Mouse (Mus musculus): ENCODE results near the gene Dhrs1. TPM values are rescaled to one million over a fixed set of nuclear protein-coding genes. Genes with fewer than 3 reads are reported as not detected.

The Dhrs1 gene
- polyA plus RNA-seq, 1 experiment, result 24.4 TPM

- Histone ChIP-seq H3K4me3 (replicated peaks; ENCODE audit: control insufficient read depth, low read depth, low read length) (no peak overlapping the region), H3K4me1 (ENCODE audit: control insufficient read depth, insufficient read depth, low read length) (peaks cover 5% of the 10 kb centered on the region; the same call in 1 of the 2 replicates), H3K27ac (ENCODE audit: control insufficient read depth, insufficient read depth, low read depth, low read length, poor library complexity) (peak overlapping the region; percentile 61; the same call in 1 of the 2 replicates)
- TF ChIP-seq POLR2A (IDR thresholded peaks at IDR 0.05; ENCODE audit: borderline replicate concordance, control insufficient read depth, low read depth, low read length) (no peak), CTCF (IDR thresholded peaks at IDR 0.05; ENCODE audit: control insufficient read depth, insufficient read depth, low read length) (no peak)
- WGBS, result 26% methylated on average over 4 of the region's 4 CpGs
These were observed 9.7 kb downstream of the Dhrs1 start for GRCm38 (mm10) chr14:55735758-55736157.

- Histone ChIP-seq H3K27ac (ENCODE audit: control insufficient read depth, insufficient read depth, low read depth, low read length, poor library complexity) (no peak overlapping the region), H3K4me1 (ENCODE audit: control insufficient read depth, insufficient read depth, low read length) (peaks cover 5% of the 10 kb centered on the region; the same call in 1 of the 2 replicates), H3K4me3 (replicated peaks; ENCODE audit: control insufficient read depth, low read depth, low read length) (no peak overlapping the region)
- WGBS, result 61% methylated on average over 3 of the region's 3 CpGs
- TF ChIP-seq CTCF (IDR thresholded peaks at IDR 0.05; ENCODE audit: control insufficient read depth, insufficient read depth, low read length) (no peak), POLR2A (IDR thresholded peaks at IDR 0.05; ENCODE audit: borderline replicate concordance, control insufficient read depth, low read depth, low read length) (no peak)
These were observed 10.2 kb downstream of the Dhrs1 start for GRCm38 (mm10) chr14:55735334-55735733.

- no peak for TF ChIP-seq CTCF (IDR thresholded peaks at IDR 0.05; ENCODE audit: control insufficient read depth, insufficient read depth, low read length)
- no peak for TF ChIP-seq POLR2A (IDR thresholded peaks at IDR 0.05; ENCODE audit: borderline replicate concordance, control insufficient read depth, low read depth, low read length)
- Histone ChIP-seq H3K4me1 (ENCODE audit: control insufficient read depth, insufficient read depth, low read length) (peaks cover 5% of the 10 kb centered on the region; the same call in 1 of the 2 replicates), H3K4me3 (replicated peaks; ENCODE audit: control insufficient read depth, low read depth, low read length) (no peak overlapping the region), H3K27ac (ENCODE audit: control insufficient read depth, insufficient read depth, low read depth, low read length, poor library complexity) (no peak overlapping the region)
- WGBS, result 52% methylated on average over 7 of the region's 7 CpGs
These were observed 10.6 kb downstream of the Dhrs1 start for GRCm38 (mm10) chr14:55734869-55735268.

GRCm38 (mm10) chr14:55733889-55734288 lies 11.6 kb downstream of the Dhrs1 start:
- Histone ChIP-seq H3K27ac (ENCODE audit: control insufficient read depth, insufficient read depth, low read depth, low read length, poor library complexity) (no peak overlapping the region), H3K4me1 (ENCODE audit: control insufficient read depth, insufficient read depth, low read length) (peaks cover 5% of the 10 kb centered on the region; the same call in 1 of the 2 replicates), H3K4me3 (replicated peaks; ENCODE audit: control insufficient read depth, low read depth, low read length) (no peak overlapping the region)
- no peak for TF ChIP-seq POLR2A (IDR thresholded peaks at IDR 0.05; ENCODE audit: borderline replicate concordance, control insufficient read depth, low read depth, low read length)
- TF ChIP-seq CTCF (IDR thresholded peaks at IDR 0.05; ENCODE audit: control insufficient read depth, insufficient read depth, low read length), result no peak
- 64% methylated on average over 10 of the region's 10 CpGs for WGBS

- no peak overlapping the region for H3K27ac ChIP-seq (ENCODE audit: control insufficient read depth, insufficient read depth, low read depth, low read length, poor library complexity)
- peaks cover 4% of the 10 kb centered on the region for H3K4me1 ChIP-seq (ENCODE audit: control insufficient read depth, insufficient read depth, low read length)
- WGBS, result 83% methylated on average over 7 of the region's 7 CpGs
- H3K4me3 ChIP-seq (replicated peaks; ENCODE audit: control insufficient read depth, low read depth, low read length), result no peak overlapping the region
- no peak for TF ChIP-seq POLR2A (IDR thresholded peaks at IDR 0.05; ENCODE audit: borderline replicate concordance, control insufficient read depth, low read depth, low read length)
- no peak for TF ChIP-seq CTCF (IDR thresholded peaks at IDR 0.05; ENCODE audit: control insufficient read depth, insufficient read depth, low read length)
These were observed 14.9 kb downstream of the Dhrs1 start for GRCm38 (mm10) chr14:55730531-55731032.

- peaks cover 4% of the 10 kb centered on the region for H3K4me1 ChIP-seq (ENCODE audit: control insufficient read depth, insufficient read depth, low read length)
- no peak overlapping the region for H3K4me3 ChIP-seq (replicated peaks; ENCODE audit: control insufficient read depth, low read depth, low read length)
- TF ChIP-seq POLR2A (IDR thresholded peaks at IDR 0.05; ENCODE audit: borderline replicate concordance, control insufficient read depth, low read depth, low read length) (no peak), CTCF (IDR thresholded peaks at IDR 0.05; ENCODE audit: control insufficient read depth, insufficient read depth, low read length) (no peak)
- H3K27ac ChIP-seq (ENCODE audit: control insufficient read depth, insufficient read depth, low read depth, low read length, poor library complexity), result no peak overlapping the region
- WGBS, result 79% methylated on average over 7 of the region's 7 CpGs
These were observed 15.4 kb downstream of the Dhrs1 start for GRCm38 (mm10) chr14:55730116-55730515.

GRCm38 (mm10) chr14:55727889-55728685 lies 17.4 kb downstream of the Dhrs1 start:
- 44% methylated on average over 8 of the region's 8 CpGs for WGBS
- TF ChIP-seq POLR2A (IDR thresholded peaks at IDR 0.05; ENCODE audit: borderline replicate concordance, control insufficient read depth, low read depth, low read length), result no peak
- Histone ChIP-seq H3K27ac (ENCODE audit: control insufficient read depth, insufficient read depth, low read depth, low read length, poor library complexity) (peak overlapping the region; percentile 50; the same call in 1 of the 2 replicates), H3K4me1 (ENCODE audit: control insufficient read depth, insufficient read depth, low read length) (peaks cover 10% of the 10 kb centered on the region), H3K4me3 (replicated peaks; ENCODE audit: control insufficient read depth, low read depth, low read length) (no peak overlapping the region)

- Histone ChIP-seq H3K27ac (ENCODE audit: control insufficient read depth, insufficient read depth, low read depth, low read length, poor library complexity) (no peak overlapping the region), H3K4me1 (ENCODE audit: control insufficient read depth, insufficient read depth, low read length) (peaks cover 12% of the 10 kb centered on the region), H3K4me3 (replicated peaks; ENCODE audit: control insufficient read depth, low read depth, low read length) (no peak overlapping the region)
- no peak for TF ChIP-seq POLR2A (IDR thresholded peaks at IDR 0.05; ENCODE audit: borderline replicate concordance, control insufficient read depth, low read depth, low read length)
These were observed 19.2 kb downstream of the Dhrs1 start for GRCm38 (mm10) chr14:55726261-55726660.

Data from bone marrow, adult 2 months (tissue).